Mouse (Mus musculus): ENCODE results near the gene Olfr356.

Olfr356 gene

DNA sequence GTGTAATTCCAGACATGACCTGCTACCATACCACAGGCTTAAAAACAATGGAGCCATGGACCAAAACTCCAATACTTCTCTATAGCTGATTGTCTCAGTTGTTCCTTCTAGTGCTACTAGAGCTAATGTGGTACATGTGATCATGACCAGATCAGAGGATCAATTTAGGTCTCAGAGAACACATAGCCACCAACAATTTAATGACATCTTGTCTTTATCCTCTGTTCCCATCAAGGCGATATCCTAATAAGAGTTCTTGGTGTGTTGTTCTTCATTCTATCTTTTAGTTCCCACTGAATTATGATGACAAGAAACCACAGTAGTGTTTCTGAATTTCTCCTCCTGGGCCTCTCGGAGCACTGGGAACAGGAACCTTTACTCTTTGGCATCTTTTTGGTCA, at the start of gene Olfr356:
Gene Olfr356 (plus strand): TSS at position 301 of the 400 bp plus-strand sequence.
- no peak for DNase-seq (ENCODE audit: low read depth, low spot score)

DNA sequence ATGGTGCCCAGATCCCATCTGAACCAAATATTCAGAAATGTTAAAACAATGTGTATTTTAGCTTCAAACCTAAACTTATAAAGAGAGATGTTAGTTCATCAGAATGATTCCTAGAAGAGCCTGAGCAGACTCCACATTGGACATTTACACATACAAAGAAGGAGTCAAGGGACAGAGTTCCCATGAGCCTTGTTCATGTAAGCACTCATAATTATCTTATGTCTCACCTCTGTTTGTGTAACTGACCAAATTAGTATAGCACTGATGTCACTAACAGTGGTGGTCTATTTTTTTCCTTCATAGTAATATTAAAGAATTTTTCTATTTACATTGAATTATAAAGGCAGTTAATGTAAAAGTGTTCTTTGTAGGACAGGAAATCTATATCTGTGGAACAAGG, 44.1 kb upstream of the Olfr356 start, which contains the start of gene Olfr353:
Gene Olfr353 (minus strand): TSS at position 101 of the 400 bp plus-strand sequence.
- no peak for DNase-seq (ENCODE audit: low read depth, low spot score)

DNA sequence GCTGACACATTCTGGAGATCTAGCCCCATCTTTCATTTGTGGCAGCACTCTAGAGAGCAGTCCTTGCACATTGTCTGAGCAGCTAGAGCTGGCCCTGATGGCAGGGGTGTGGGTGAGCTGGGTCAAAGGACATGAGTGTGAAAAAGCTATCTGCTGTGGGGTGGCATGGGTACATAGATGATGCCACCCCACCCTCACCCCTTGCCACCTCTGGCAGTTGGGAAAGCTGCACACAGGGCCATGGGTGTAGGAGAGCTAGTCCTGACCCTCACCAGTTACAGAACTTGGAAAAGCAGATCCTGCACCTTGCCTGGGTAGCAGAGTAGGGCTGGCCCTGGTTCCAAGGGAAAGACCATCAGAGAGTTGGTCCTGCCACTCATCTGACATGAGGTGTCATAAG, 39.8 kb upstream of the Olfr356 start:
- DNase-seq (ENCODE audit: low read depth, low spot score), result no peak

DNA sequence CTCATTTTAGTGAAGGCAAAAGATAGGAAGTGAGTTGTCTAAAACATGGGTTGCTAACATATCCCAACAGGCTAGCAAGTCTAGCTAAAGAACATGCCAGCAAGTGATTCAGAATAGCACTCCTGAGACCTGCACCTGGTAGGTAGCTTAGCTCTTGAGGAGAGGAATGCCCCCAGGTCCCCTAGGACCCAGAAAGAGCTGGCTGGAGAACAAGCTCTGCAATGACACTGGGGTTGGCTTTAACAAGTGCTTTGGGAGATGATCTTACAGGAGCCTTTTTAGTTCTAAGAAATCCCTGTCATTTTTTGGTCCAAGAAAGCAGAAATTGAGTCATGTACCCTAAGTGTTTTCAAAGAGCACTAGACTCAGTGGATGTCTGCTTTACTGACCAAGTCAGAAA, 31.5 kb upstream of the Olfr356 start, which contains the start of gene Olfr354:
Gene Olfr354 (plus strand): TSS at position 301 of the 400 bp plus-strand sequence.
- DNase-seq (ENCODE audit: low read depth, low spot score), result no peak

DNA sequence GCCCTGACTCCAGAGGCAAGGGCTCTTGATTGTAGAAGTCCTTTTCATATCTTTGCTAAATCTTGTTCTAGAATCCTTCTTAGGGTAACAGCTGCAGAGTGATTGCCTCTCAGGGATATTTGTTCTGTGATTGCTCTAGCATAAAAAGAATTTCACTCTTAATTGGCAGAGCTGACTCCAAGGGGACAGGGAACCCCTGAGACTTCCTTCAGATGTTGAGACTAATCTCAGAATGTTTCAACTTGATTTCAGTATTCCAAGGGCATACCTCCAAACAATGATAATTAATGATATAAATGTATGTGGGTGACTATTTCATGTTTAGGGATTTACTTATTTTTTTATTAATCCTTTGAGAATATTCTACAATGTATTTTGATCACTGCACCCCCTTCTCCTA, 8.1 kb upstream of the Olfr356 start, which contains the start of gene Olfr355:
Gene Olfr355 (minus strand): TSS at position 101 of the 400 bp plus-strand sequence.
- DNase-seq (ENCODE audit: low read depth, low spot score), result no peak

Data from A20 (cell line).